16 mouse cellular contexts compared by ENCODE assay signal in genomic region chr11:25421486-25421885, GRCm38 (mm10).
"Had no signal": no experiment of that assay in that cellular context is flagged by ENCODE, and none has a peak within 500 bp of the region (broad histone marks: within the 10 kb centered on the region; RNA-seq: fewer than 3 reads in every experiment).

No protein-coding gene starts in this region.

- H3K27me3 ChIP-seq: lung, embryonic 15.5 days; megakaryocyte, embryonic 14.5 days; midbrain, embryonic 13.5 days; midbrain, embryonic 15.5 days; neural tube, embryonic 12.5 days; stomach, embryonic 15.5 days had no signal

- H3K4me2 ChIP-seq: lung, embryonic 15.5 days; midbrain, embryonic 11.5 days; midbrain, embryonic 13.5 days; midbrain, embryonic 15.5 days; neural tube, embryonic 12.5 days; stomach, embryonic 15.5 days had no signal

- H3K4me1 ChIP-seq: lung, embryonic 15.5 days; megakaryocyte, embryonic 14.5 days; midbrain, embryonic 13.5 days; midbrain, embryonic 15.5 days; neural tube, embryonic 12.5 days; stomach, embryonic 15.5 days had no signal

- ATAC-seq: lung, postnatal 0 days; midbrain, embryonic 13.5 days; midbrain, embryonic 15.5 days had no signal

- DNase-seq: lung, adult 2 months; lung, postnatal 14 days; lung, postnatal 36 days; right cerebral cortex, postnatal 14 days; thymus, adult 2 months; thymus, postnatal 25 days; thymus, postnatal 4 days had no signal

- H3K4me3 ChIP-seq: lung, embryonic 15.5 days; megakaryocyte, embryonic 14.5 days; midbrain, embryonic 13.5 days; midbrain, embryonic 15.5 days; neural tube, embryonic 12.5 days; stomach, embryonic 15.5 days had no signal

- H3K9ac ChIP-seq: lung, embryonic 15.5 days; midbrain, embryonic 13.5 days; midbrain, embryonic 15.5 days; neural tube, embryonic 12.5 days; stomach, embryonic 15.5 days had no signal

- H3K9me3 ChIP-seq: lung, embryonic 15.5 days; midbrain, embryonic 13.5 days; midbrain, embryonic 15.5 days; neural tube, embryonic 12.5 days; stomach, embryonic 15.5 days had no signal

- H3K36me3 ChIP-seq: lung, embryonic 15.5 days; midbrain, embryonic 13.5 days; midbrain, embryonic 15.5 days; neural tube, embryonic 12.5 days; stomach, embryonic 15.5 days had no signal

- H3K27ac ChIP-seq: lung, embryonic 15.5 days; macrophage; midbrain, embryonic 13.5 days; midbrain, embryonic 15.5 days; neural tube, embryonic 12.5 days; stomach, embryonic 15.5 days had no signal
